Mouse (Mus musculus): ENCODE measurements around the gene Raet1e. TPM values are rescaled to one million over a fixed set of nuclear protein-coding genes. Genes with fewer than 3 reads are reported as not detected.
"Not testable (repeated sequence)": the region's sequence is repeated elsewhere in the genome, so short reads cannot be mapped to it uniquely, and the experiment has no call there.

Raet1e gene
- total and polyA plus RNA-seq, 3 experiments, result 0.03 to 0.27 TPM; not detected in 1

GRCm38 (mm10) chr10:22402225-22402917, 244.0 kb downstream of the Raet1e start:
- not testable (repeated sequence) for ATAC-seq (ENCODE audit: extremely low read depth, insufficient number of reproducible peaks, low FRiP score, poor library complexity, severe bottlenecking); DNase-seq (ENCODE audit: low spot score)

GRCm38 (mm10) chr10:22413702-22414494, 255.5 kb downstream of the Raet1e start:
- ATAC-seq (ENCODE audit: extremely low read depth, insufficient number of reproducible peaks, low FRiP score, poor library complexity, severe bottlenecking); H3K9me3 ChIP-seq (replicated peaks); H3K27me3 ChIP-seq (ENCODE audit: insufficient read depth, low read length); H3K4me1 ChIP-seq (ENCODE audit: insufficient read depth, low read depth, low read length); DNase-seq (ENCODE audit: low spot score); H3K36me3 ChIP-seq (replicated peaks); H3K4me3 ChIP-seq (ENCODE audit: low read depth, low read length): not testable (repeated sequence)

More at GRCm38 (mm10) chr10:22402225-22402917, 244.0 kb downstream of the Raet1e start:
- H3K9me3 ChIP-seq (replicated peaks); H3K27me3 ChIP-seq (ENCODE audit: insufficient read depth, low read length); H3K4me1 ChIP-seq (ENCODE audit: insufficient read depth, low read depth, low read length); H3K4me3 ChIP-seq (ENCODE audit: low read depth, low read length); H3K36me3 ChIP-seq (replicated peaks): not testable (repeated sequence)

Other genes starting within 250 kb of the Raet1e start
- not detected in 2 replicates for gene 4930444G20Rik, start 90.5 kb upstream of the Raet1e start, total RNA-seq (2014; fragmentation: Nextera tagmentation)
- not detected in 2 replicates for gene 4930444G20Rik, start 90.5 kb upstream of the Raet1e start, total RNA-seq (2017)
- not detected in 2 replicates for gene 4930444G20Rik, start 90.5 kb upstream of the Raet1e start, polyA plus RNA-seq (2012)
- 4.2 TPM in 1 of 2 replicates, not detected in the other for gene E030030I06Rik, start 9.3 kb upstream of the Raet1e start, total RNA-seq (2014; fragmentation: Nextera tagmentation)
- 2.6 and 3.5 TPM in 2 replicates for gene E030030I06Rik, start 9.3 kb upstream of the Raet1e start, total RNA-seq (2017)
- gene E030030I06Rik, start 9.3 kb upstream of the Raet1e start, polyA plus RNA-seq (2012), result 0.34 and 0.40 TPM in 2 replicates
- gene H60b, start within 50 bp of the Raet1e start, total RNA-seq (2014; fragmentation: Nextera tagmentation), result 5.9 and 6.8 TPM in 2 replicates
- gene H60b, start within 50 bp of the Raet1e start, total RNA-seq (2017), result 1.3 and 1.5 TPM in 2 replicates
- gene H60b, start within 50 bp of the Raet1e start, polyA plus RNA-seq (2012), result not detected in 2 replicates
- not detected in 2 replicates for gene Raet1d, start 202.0 kb downstream of the Raet1e start, total RNA-seq (2014; fragmentation: Nextera tagmentation)
- gene Raet1d, start 202.0 kb downstream of the Raet1e start, total RNA-seq (2017), result not detected in 2 replicates
- not detected in 2 replicates for gene Raet1d, start 202.0 kb downstream of the Raet1e start, polyA plus RNA-seq (2012)